Mouse (Mus musculus) ES-CJ7 (cell line): ENCODE measurements at regions not wholly inside any gene's neighbourhood (a gene's known extent, or its start where the extent isn't known, plus 50 kb on each side); places are given as distances from the start of the nearest gene placed in this dataset.

Experiments used
- DNase-seq: peaks from one replicate; pipeline ENCODE4 v3.0.0; 2011; ENCODE audit warnings: low read depth, low spot score

- DNase-seq, result no peak
These were observed 496.0 kb upstream of the Sox11 start for GRCm38 (mm10) chr12:27838384-27838783.

GRCm38 (mm10) chr12:27826208-27826607, 483.8 kb upstream of the Sox11 start:
- no peak for DNase-seq

GRCm38 (mm10) chr12:27823392-27823791, 481.0 kb upstream of the Sox11 start:
- no peak for DNase-seq

GRCm38 (mm10) chr12:27796642-27797041, 454.3 kb upstream of the Sox11 start:
- DNase-seq, result no peak

GRCm38 (mm10) chr12:27786716-27787291, 444.4 kb upstream of the Sox11 start:
- no peak for DNase-seq

GRCm38 (mm10) chr12:27780801-27781200, 438.4 kb upstream of the Sox11 start:
- DNase-seq, result no peak

GRCm38 (mm10) chr12:27765948-27766347, 423.6 kb upstream of the Sox11 start:
- no peak for DNase-seq

GRCm38 (mm10) chr12:27759016-27759415, 416.6 kb upstream of the Sox11 start:
- peak; percentile 48 for DNase-seq

- no peak for DNase-seq
These were observed 415.3 kb upstream of the Sox11 start for GRCm38 (mm10) chr12:27757641-27758040.

- no peak for DNase-seq
These were observed 382.3 kb upstream of the Sox11 start for GRCm38 (mm10) chr12:27724619-27725200.

- DNase-seq, result no peak
These were observed 338.1 kb upstream of the Sox11 start for GRCm38 (mm10) chr12:27680459-27680858.

GRCm38 (mm10) chr12:27673404-27673803, 331.0 kb upstream of the Sox11 start:
- no peak for DNase-seq

- no peak for DNase-seq
These were observed 328.3 kb upstream of the Sox11 start for GRCm38 (mm10) chr12:27670650-27671084.

- DNase-seq, result no peak
These were observed 327.8 kb upstream of the Sox11 start for GRCm38 (mm10) chr12:27670190-27670589.

GRCm38 (mm10) chr12:27669542-27669941, 327.2 kb upstream of the Sox11 start:
- DNase-seq, result no peak

- no peak for DNase-seq
These were observed 324.1 kb upstream of the Sox11 start for GRCm38 (mm10) chr12:27666456-27666855.

GRCm38 (mm10) chr12:27663126-27663525, 320.8 kb upstream of the Sox11 start:
- DNase-seq, result no peak

GRCm38 (mm10) chr12:27662723-27663122, 320.3 kb upstream of the Sox11 start:
- no peak for DNase-seq

GRCm38 (mm10) chr12:27657536-27657935, 315.2 kb upstream of the Sox11 start:
- no peak for DNase-seq

- DNase-seq, result no peak
These were observed 311.2 kb upstream of the Sox11 start for GRCm38 (mm10) chr12:27653541-27653940.

GRCm38 (mm10) chr12:27648602-27649001, 306.2 kb upstream of the Sox11 start:
- DNase-seq, result no peak

- DNase-seq, result no peak
These were observed 304.3 kb upstream of the Sox11 start for GRCm38 (mm10) chr12:27646497-27647307.

GRCm38 (mm10) chr12:27619616-27620015, 277.2 kb upstream of the Sox11 start:
- DNase-seq, result no peak
